Mouse (Mus musculus) C2C12 (cell line): ENCODE data around the gene Gucy2g.

Experiments
- CEBPB ChIP-seq: IDR thresholded peaks from one replicate; pipeline ENCODE4 v1.6.1; 2011; ENCODE audit warnings: low read depth, mild to moderate bottlenecking, control low read depth, moderate library complexity
- CTCF ChIP-seq: IDR thresholded peaks from one replicate; pipeline ENCODE4 v1.5.1; 2011; ENCODE audit not compliant: control insufficient read depth, insufficient read depth, insufficient read length
- MYOD1 ChIP-seq: IDR thresholded peaks from one replicate; pipeline ENCODE4 v1.6.1; 2011; ENCODE audit warnings: low read depth; ENCODE audit not compliant: control insufficient read depth, insufficient read length
- MYOG ChIP-seq: IDR thresholded peaks from one replicate; pipeline ENCODE4 v1.6.1; 2011; ENCODE audit not compliant: control insufficient read depth, insufficient read length; ENCODE audit errors: extremely low read depth
- USF1 ChIP-seq: IDR thresholded peaks from one replicate; pipeline ENCODE4 v1.6.1; 2011; ENCODE audit warnings: low read depth, mild to moderate bottlenecking, control low read depth, moderate library complexity

GRCm38 (mm10) chr19:55180433-55180832 is 60.6 kb downstream of the Gucy2g start, which contains the start of gene Tectb:
- TF ChIP-seq CTCF: no peak
- TF ChIP-seq CEBPB: no peak
- no peak for TF ChIP-seq USF1
- TF ChIP-seq MYOD1: no peak
- TF ChIP-seq MYOG: no peak
